Mouse (Mus musculus) layer of hippocampus, adult 9-10 months (tissue): ENCODE data around the gene Rabgef1.

Experiments
- DNase-seq: peaks from one replicate; pipeline ENCODE4 v3.0.0; 2022; ENCODE audit warnings: low spot score

Rabgef1 gene

DNA sequence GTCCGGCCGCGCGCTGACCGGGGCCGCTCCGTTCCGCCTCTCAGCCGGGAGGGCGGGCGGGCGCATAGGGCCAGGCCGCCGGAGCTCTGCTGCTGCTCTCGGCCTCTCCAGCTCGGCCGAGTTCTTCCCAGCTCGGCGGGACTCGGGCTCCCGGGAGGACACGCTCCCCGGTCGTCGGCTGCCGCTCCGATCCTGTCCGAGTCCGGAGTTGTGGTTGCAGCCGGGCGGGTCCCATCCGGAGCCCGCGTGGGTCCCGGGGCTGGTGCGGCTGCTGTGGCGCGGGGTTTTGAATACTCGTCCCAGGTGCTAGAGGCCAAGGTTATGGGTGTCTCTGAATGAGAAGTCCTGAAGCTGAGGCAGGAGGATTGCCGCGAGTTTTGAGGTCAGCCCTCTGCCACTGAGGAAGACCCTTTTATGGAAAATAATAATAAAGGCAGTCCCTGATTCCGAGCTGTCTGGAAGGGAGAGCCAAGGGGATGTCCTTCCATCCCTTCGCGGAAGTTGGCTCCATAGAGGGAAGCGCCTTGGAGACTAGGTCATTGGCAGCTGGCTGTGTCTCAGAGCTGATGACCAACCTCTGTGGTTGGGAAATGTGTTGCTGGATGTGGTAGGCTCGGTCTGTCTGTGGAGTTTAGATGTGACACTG is 481 bp downstream of the Rabgef1 start:
- no peak for DNase-seq

DNA sequence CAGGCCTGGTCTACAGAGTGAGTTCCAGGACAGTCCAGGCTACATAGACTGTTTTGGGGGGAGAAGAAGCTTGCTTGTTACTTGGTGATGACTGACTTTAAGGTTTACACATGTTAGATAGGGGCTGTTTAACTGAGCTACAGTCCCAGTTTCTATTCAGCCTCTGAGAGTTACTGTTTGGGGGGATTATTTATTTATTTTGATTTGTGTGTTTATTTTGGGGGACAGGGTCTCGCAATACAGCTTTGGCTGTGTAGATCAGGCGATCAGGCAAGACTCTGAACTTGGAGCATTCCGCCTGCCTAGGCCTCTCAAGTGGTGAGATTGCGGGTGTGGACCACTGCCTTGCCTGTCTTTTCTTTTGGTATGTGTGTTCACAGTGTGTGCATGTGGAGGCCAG is 1.4 kb downstream of the Rabgef1 start:
- DNase-seq = no peak

- DNase-seq = no peak
These were observed 6.3 kb downstream of the Rabgef1 start for GRCm38 (mm10) chr5:130177871-130178270.

DNA sequence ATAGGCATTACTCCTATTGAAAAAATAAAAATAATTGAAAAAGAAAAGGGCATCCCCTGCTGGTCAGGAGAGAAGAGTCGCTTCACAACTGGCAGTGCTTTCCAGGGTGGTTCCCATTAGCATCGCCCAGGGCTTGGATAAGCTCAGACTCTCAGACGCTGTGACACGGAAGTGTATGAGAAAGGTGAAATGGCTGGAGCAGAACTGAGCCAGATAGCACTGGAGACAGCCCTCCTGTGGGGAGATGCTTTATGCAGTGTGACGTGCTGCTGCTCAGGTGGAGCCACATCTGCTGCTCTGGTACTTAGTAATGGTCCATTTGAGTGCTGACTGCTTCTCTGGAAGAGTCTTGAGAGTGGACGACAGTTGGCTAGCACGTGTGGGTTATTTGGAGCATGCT is 8.8 kb downstream of the Rabgef1 start:
- no peak for DNase-seq

GRCm38 (mm10) chr5:130181740-130182540 is 10.3 kb downstream of the Rabgef1 start:
- DNase-seq = no peak

DNA sequence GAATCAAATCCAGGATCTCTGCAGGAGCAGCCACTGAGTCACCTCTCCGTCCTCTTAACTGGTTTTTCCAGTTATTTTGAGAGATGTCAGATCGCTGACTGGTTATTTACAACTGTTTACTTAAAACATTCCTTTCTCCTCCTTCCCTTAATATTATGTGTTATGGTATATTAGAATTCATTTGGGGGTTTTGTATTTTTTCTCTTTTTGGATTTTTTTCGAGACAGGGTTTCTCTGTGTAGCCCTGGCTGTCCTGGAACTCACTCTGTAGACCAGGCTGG is 10.9 kb downstream of the Rabgef1 start:
- no peak for DNase-seq

- DNase-seq = no peak
These were observed 12.7 kb downstream of the Rabgef1 start for GRCm38 (mm10) chr5:130184193-130184856.

- DNase-seq = no peak
These were observed 13.7 kb downstream of the Rabgef1 start for GRCm38 (mm10) chr5:130185312-130185711.

DNA sequence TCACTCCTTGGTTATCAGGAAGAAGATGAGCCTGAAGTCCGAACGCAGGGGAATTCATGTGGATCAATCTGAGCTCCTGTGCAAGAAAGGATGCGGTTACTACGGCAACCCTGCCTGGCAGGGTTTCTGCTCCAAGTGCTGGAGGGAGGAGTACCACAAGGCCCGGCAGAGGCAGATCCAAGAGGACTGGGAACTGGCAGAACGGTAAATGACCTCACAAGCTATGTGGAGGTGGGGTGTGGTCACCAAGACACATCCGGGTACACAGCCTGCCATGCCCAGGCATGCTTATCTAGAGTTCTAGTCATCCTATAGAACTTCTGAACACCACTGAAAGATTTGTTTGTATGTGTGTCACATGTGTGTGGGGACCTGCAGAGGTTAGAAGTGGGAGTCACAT is 15.8 kb downstream of the Rabgef1 start:
- DNase-seq = no peak

DNA sequence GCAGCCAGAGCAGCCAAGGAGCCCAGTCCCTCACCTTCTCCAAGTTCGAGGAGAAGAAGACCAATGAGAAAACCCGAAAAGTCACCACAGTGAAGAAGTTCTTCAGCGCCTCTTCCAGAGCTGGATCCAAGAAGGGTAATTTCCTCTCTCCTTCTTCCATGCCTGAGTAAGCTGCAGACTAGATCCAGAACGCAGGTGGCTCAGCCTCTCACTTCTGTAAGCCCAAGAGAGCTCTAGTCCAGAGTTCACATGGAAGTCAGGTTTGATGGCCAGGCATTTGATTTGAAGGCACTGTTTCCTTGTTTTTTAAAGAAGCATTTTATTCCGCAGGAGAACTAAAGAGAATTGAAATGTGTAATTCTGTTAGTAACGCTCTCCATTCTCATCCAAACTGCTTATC is 19.3 kb downstream of the Rabgef1 start:
- no peak for DNase-seq

- DNase-seq = no peak
These were observed 20.3 kb downstream of the Rabgef1 start for GRCm38 (mm10) chr5:130191865-130192264.

DNA sequence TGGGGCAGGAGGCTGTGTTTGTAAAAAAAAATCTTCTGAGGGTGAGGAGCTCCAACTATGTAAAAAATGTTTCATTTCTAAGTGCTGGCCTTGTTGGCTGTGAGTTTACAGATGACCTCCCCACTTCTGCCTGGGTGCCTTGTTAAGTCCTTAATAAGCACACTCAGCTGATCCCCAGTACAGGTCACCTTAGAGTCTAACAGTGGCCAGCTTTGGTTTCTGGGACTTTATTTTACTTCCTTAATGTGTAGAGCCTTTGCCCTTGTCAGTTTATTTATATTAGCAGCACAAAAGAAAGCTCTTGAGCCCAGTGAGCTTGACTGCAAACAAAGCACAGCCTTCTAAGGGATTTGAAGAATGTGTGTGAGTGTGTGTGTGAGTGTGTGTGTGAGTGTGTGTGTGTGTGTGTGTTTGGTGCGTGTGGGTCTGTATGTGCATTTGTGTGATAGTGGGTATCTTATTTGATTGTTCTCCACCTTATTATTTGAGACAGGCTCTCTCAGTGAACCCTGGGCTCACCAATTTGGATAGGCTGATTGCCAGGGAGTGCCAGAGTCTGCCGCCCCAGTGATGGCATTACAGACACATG is 20.9 kb downstream of the Rabgef1 start:
- DNase-seq = no peak

GRCm38 (mm10) chr5:130193760-130194159 is 22.2 kb downstream of the Rabgef1 start:
- DNase-seq = no peak

GRCm38 (mm10) chr5:130196307-130196706 is 24.7 kb downstream of the Rabgef1 start:
- DNase-seq = no peak

GRCm38 (mm10) chr5:130197454-130197853 is 25.9 kb downstream of the Rabgef1 start:
- no peak for DNase-seq

GRCm38 (mm10) chr5:130197981-130198380 is 26.4 kb downstream of the Rabgef1 start:
- DNase-seq = no peak

- no peak for DNase-seq
These were observed 28.8 kb downstream of the Rabgef1 start for GRCm38 (mm10) chr5:130200233-130201029.

DNA sequence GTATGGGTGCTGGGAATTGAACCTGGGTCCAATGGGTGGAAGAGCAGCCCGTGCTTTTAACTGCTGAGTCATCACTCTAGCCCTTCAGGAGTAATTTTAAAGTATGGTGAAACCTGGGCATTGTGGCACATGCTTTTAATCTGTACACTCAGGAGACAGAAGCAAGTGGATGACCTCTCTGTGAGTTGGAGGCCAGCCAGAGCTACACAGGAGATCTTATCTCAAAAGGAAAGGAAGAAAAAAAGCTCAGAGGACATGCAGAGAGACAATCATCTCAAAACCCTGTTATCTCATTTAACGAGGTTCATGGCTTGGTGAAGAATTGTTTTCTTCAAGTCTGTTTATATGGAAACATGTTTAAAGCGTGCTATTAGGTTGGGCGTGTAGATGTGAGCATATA is 32.4 kb downstream of the Rabgef1 start:
- no peak for DNase-seq

- DNase-seq = no peak
These were observed 33.0 kb downstream of the Rabgef1 start for GRCm38 (mm10) chr5:130204560-130204959.

DNA sequence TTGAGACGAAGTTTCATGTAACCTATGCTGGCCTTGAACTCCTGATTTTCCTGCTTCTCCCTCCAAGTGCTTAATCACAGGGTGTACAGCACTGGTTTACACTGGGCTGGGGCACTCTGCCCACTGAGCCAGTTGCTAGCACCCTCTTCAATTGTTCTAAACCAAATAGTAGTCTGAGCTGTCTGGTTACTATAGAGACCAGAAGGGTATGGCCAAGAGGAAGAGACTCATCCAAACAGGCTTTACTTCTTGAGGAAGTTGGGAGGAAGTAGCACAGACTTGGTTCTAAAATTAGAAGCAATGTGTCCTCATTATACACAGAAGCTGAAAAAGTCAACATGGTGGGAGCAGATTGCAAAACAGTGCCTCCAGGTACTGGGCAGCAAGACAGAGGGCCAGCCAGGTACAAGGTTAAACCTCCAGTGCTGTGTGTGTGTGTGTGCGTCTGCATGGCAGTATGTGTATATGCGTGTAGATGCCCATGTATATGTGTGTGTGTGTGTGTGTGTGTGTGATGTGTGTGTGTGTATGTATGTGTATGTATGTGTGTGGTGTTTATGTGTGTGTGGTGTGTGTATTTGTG is 33.9 kb downstream of the Rabgef1 start:
- no peak for DNase-seq

DNA sequence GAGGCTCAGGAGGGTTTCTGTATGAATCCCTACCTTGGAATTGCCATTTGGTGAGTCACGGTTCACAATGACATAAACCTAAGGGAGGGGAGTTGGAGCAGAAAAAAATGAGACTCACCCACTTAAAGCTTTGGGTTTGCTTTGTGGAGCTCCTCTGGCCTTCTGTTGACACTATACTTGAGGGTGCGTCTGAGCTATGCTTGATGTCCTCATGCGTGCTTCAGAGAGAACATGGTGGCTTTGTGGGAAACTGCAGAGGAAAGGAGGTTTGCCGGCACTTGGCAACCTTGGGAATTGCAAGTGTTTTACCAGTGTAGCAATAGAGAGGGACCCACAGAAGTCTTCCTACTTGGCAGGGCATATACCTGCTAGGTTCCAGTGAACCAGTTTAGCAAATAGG is 35.7 kb downstream of the Rabgef1 start:
- DNase-seq = no peak

GRCm38 (mm10) chr5:130212956-130213355 is 41.4 kb downstream of the Rabgef1 start:
- no peak for DNase-seq
